Mouse (Mus musculus): ENCODE measurements around the gene Stat2. TPM values are rescaled to one million over a fixed set of nuclear protein-coding genes. Genes with fewer than 3 reads are reported as not detected.

The Stat2 gene
- polyA plus RNA-seq, 1 experiment from 2014 or later = 17.6 TPM

DNA sequence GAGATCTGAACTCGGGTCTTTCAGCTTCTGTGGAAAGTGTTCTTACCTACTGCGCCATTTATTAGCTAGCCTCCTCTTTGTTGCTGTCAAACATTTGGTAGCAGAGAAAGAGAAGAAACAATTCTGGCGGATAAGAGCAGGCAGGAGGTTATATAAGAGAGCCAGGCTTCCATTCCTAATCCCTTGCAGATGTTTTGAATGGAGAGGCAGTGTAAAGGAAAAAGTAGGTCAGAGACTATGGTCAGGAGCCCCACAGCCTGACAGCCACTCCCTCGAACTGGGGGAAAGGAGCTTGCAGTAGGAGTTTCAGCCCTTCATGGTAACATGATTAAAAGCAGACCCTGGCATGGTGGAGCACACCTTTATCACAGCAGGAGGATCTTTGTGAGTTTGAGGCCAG is 34.0 kb upstream of the Stat2 start:
- no peak for ATAC-seq (ENCODE audit: insufficient number of reproducible peaks, insufficient read depth, low FRiP score, low TSS enrichment, low read depth)
- H3K27ac ChIP-seq = peak overlapping the region; percentile 68
- H3K4me1 ChIP-seq (replicated peaks) = peaks cover 30% of the 10 kb centered on the region
- H3K36me3 ChIP-seq = peaks cover 41% of the 10 kb centered on the region
- 32% methylated on average over 4 of the region's 4 CpGs for WGBS
- no peaks in the 10 kb centered on the region for H3K27me3 ChIP-seq
- no peaks in the 10 kb centered on the region for H3K9me3 ChIP-seq
- H3K4me3 ChIP-seq (replicated peaks) = no peak overlapping the region
- H3K9ac ChIP-seq (replicated peaks) = no peak overlapping the region
- no peak overlapping the region for H3K4me2 ChIP-seq

DNA sequence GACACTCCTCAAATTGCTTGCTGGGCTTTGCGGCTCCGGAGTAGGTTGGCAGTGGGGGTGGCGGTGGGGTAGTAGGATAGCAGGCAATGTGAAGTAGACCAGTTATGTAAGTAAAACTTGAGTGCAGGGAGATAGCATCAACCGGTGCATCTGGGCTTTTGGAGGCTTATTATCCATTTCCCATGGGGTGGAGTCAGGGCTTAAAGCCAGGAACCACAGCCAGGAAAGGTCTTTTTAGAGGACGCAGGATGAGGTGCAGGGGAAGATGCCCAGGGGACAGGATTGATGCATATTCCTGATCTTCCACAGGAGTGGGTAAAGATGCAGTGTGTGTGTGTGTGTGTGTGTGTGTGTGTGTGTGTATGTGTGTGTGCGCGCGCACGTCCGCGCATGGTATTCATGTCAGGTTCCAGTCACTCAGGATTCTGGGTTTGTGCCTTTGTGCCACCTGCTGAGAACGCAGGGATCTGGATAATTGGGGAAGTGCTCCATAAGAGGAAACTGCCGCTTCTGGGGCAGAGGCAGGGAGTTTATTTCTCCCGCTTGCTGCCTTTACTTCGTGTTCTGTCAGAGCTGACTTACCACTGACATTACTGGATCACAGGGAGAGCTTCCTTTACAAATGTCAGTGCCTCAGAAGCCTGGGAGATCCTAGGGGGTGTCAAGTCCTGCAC is 32.4 kb upstream of the Stat2 start:
- peaks cover 27% of the 10 kb centered on the region for H3K4me1 ChIP-seq (replicated peaks)
- H3K27ac ChIP-seq = peak overlapping the region; percentile 35; the same call in 1 of the 2 replicates
- H3K9ac ChIP-seq (replicated peaks) = no peak overlapping the region
- ATAC-seq (ENCODE audit: insufficient number of reproducible peaks, insufficient read depth, low FRiP score, low TSS enrichment, low read depth) = no peak
- no peak overlapping the region for H3K4me3 ChIP-seq (replicated peaks)
- H3K4me2 ChIP-seq = no peak overlapping the region
- peaks cover 57% of the 10 kb centered on the region for H3K36me3 ChIP-seq
- H3K27me3 ChIP-seq = no peaks in the 10 kb centered on the region
- WGBS = 78% methylated on average over 15 of the region's 15 CpGs
- no peaks in the 10 kb centered on the region for H3K9me3 ChIP-seq

DNA sequence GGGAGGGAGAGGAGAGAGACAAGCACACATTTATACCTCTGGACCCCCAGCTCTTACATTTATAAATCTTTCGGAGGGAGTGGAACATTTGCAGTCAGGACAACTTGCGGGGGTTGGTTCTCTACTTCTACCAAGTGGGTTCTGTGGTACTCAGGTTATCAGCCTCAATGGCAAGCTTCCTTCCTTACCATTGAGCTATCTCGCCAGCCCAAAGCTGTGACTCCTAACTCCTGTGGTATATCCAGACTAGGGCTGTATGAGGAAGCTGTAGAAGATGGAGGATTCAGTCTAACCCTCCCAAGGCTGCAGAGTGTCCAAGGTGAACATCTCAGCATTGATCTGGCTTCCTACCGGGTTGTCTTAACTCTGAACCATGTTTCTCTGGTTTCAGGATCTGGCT is 31.2 kb upstream of the Stat2 start:
- Histone ChIP-seq H3K36me3 (peaks cover 64% of the 10 kb centered on the region), H3K9ac (replicated peaks) (no peak overlapping the region), H3K27me3 (no peaks in the 10 kb centered on the region), H3K4me1 (replicated peaks) (peaks cover 22% of the 10 kb centered on the region), H3K4me2 (no peak overlapping the region), H3K4me3 (replicated peaks) (no peak overlapping the region), H3K27ac (no peak overlapping the region), H3K9me3 (no peaks in the 10 kb centered on the region)
- WGBS = 93% methylated on average over 4 of the region's 4 CpGs
- ATAC-seq (ENCODE audit: insufficient number of reproducible peaks, insufficient read depth, low FRiP score, low TSS enrichment, low read depth) = no peak

DNA sequence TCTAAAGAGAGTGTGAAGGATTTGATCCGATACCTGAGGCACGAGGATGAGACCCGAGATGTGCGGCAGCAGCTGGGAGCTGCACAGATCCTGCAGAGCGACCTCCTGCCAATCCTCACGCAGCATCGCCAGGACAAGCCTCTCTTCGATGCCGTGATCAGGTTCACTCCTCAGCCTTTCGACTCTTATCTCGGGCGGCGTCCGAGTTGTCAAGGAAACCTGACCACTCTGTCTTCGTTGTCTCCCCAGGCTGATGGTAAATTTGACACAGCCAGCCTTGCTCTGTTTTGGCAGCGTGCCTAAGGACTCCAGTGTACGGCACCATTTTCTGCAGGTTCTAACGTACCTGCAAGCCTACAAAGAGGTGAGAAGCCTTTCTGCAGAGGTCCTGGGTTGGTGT is 30.2 kb upstream of the Stat2 start:
- Histone ChIP-seq H3K4me1 (replicated peaks) (peaks cover 17% of the 10 kb centered on the region), H3K4me2 (no peak overlapping the region), H3K27ac (no peak overlapping the region), H3K4me3 (replicated peaks) (no peak overlapping the region), H3K9ac (replicated peaks) (no peak overlapping the region), H3K36me3 (peaks cover 68% of the 10 kb centered on the region), H3K9me3 (no peaks in the 10 kb centered on the region), H3K27me3 (no peaks in the 10 kb centered on the region)
- WGBS = 95% methylated on average over 18 of the region's 18 CpGs
- no peak for ATAC-seq (ENCODE audit: insufficient number of reproducible peaks, insufficient read depth, low FRiP score, low TSS enrichment, low read depth)

DNA sequence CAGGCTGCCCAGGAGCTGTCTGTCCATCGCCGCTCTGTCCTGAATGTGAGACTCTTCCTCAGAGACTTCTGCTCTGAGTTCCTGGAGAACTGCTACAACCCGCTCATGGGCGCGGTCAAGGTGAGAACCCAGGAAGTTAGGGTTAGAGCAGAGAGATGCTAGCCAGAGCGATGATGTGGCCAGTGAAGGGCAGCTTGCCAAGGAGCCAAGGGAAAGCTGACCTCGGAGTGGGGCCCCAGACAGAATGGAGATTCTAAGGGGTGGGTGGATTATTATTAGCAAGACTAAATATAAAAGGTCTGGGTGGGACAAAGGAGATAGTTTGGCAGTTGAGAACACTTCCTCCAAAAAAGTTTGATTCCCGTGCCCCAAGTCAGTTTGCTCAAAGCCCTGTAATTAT is 27.1 kb upstream of the Stat2 start:
- H3K9me3 ChIP-seq = no peaks in the 10 kb centered on the region
- H3K4me1 ChIP-seq (replicated peaks) = peaks cover 2% of the 10 kb centered on the region; the same call in 1 of the 2 replicates
- H3K4me2 ChIP-seq = no peak overlapping the region
- ATAC-seq (ENCODE audit: insufficient number of reproducible peaks, insufficient read depth, low FRiP score, low TSS enrichment, low read depth) = no peak
- H3K9ac ChIP-seq (replicated peaks) = no peak overlapping the region
- H3K4me3 ChIP-seq (replicated peaks) = no peak overlapping the region
- 96% methylated on average over 8 of the region's 8 CpGs for WGBS
- peaks cover 91% of the 10 kb centered on the region for H3K36me3 ChIP-seq
- H3K27me3 ChIP-seq = no peaks in the 10 kb centered on the region
- no peak overlapping the region for H3K27ac ChIP-seq

DNA sequence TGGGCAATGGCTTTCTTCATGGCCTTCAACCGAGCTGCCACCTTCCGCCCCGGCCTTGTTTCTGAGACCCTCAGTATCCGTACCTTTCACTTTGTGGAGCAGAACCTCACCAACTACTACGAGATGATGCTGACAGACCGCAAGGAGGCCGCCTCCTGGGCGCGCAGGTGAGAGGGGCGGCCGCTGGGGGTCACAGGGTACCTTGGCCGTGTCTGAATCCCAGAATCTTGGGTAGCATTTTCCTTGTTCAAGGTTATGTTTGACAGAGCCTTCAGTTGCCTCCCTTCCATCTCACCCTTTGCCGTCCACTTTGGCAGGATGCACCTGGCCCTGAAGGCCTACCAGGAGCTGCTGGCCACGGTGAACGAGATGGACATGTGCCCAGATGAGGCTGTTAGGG is 26.2 kb upstream of the Stat2 start:
- no peak overlapping the region for H3K9ac ChIP-seq (replicated peaks)
- no peaks in the 10 kb centered on the region for H3K27me3 ChIP-seq
- ATAC-seq (ENCODE audit: insufficient number of reproducible peaks, insufficient read depth, low FRiP score, low TSS enrichment, low read depth) = no peak
- no peak overlapping the region for H3K27ac ChIP-seq
- no peaks in the 10 kb centered on the region for H3K4me1 ChIP-seq (replicated peaks)
- H3K36me3 ChIP-seq = peaks cover 98% of the 10 kb centered on the region
- WGBS = 94% methylated on average over 15 of the region's 15 CpGs
- no peaks in the 10 kb centered on the region for H3K9me3 ChIP-seq
- no peak overlapping the region for H3K4me2 ChIP-seq
- no peak overlapping the region for H3K4me3 ChIP-seq (replicated peaks)

DNA sequence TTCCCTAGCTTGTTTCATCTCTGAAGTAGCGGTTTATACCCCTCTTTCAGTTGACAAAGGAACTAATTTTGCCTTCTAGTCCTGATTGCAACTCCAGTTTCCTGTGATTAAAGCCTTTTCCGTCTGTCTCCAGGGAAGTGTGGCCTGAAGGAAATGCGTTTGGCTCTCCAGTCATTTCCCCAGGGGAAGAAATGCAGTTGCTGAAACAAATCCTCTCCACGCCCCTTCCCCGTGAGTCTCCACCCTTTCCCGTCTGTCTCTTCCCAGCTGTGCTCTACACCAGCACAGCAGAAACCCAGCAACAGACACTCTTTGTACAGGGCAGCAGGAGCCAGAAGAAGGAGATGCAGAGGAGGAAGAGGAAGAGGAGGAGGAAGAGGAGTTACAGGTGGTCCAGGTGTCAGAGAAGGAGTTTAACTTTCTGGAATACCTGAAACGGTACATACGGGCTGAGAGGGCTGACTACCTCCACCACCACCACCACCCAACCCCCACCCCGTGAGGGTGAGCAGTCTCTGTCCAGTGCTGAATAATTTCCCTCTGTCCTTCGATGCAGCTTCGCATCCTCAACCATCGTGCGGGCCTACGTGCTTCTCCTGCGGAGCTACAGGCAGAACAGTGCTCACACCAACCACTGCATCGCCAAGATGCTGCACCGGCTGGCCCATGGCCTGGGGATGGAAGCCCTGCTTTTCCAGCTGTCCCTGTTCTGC is 23.2 kb upstream of the Stat2 start:
- no peaks in the 10 kb centered on the region for H3K27me3 ChIP-seq
- 0 out of 2 replicates have a peak overlapping the region, but pooled peaks have one; percentile 4 for H3K9ac ChIP-seq (replicated peaks)
- WGBS = 82% methylated on average over 17 of the region's 17 CpGs

DNA sequence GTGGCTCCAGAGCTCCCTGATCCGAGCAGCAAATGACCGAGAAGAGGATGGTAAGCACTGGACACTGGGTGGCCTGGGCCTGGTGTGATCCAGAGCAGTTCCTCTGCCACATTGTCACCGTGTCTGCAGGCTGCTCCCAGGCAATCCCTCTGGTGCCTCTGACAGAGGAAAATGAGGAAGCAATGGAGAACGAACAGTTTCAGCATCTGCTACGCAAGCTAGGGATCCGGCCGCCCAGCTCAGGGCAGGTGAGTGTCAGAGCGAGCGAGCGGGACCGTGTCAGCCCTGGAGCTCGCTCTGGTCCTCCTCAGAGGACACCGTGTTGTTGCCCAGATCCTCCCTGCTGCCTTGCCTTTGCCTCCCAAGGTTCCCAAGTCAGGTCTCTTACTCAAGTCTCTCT is 19.8 kb upstream of the Stat2 start:
- Histone ChIP-seq H3K27ac (no peak overlapping the region), H3K36me3 (peaks cover 85% of the 10 kb centered on the region), H3K4me3 (replicated peaks) (no peak overlapping the region), H3K4me1 (replicated peaks) (no peaks in the 10 kb centered on the region), H3K4me2 (no peak overlapping the region), H3K27me3 (no peaks in the 10 kb centered on the region), H3K9me3 (no peaks in the 10 kb centered on the region), H3K9ac (replicated peaks) (no peak overlapping the region)
- ATAC-seq (ENCODE audit: insufficient number of reproducible peaks, insufficient read depth, low FRiP score, low TSS enrichment, low read depth) = no peak
- 92% methylated on average over 13 of the region's 13 CpGs for WGBS

More for the DNA sequence above, 23.2 kb upstream of the Stat2 start:
- Histone ChIP-seq H3K27ac (peak overlapping the region; percentile 60; the same call in 1 of the 2 replicates), H3K36me3 (peaks cover 100% of the 10 kb centered on the region), H3K4me1 (replicated peaks) (no peaks in the 10 kb centered on the region), H3K4me3 (replicated peaks) (no peak overlapping the region), H3K9me3 (no peaks in the 10 kb centered on the region), H3K4me2 (no peak overlapping the region)
- ATAC-seq (ENCODE audit: insufficient number of reproducible peaks, insufficient read depth, low FRiP score, low TSS enrichment, low read depth) = no peak

DNA sequence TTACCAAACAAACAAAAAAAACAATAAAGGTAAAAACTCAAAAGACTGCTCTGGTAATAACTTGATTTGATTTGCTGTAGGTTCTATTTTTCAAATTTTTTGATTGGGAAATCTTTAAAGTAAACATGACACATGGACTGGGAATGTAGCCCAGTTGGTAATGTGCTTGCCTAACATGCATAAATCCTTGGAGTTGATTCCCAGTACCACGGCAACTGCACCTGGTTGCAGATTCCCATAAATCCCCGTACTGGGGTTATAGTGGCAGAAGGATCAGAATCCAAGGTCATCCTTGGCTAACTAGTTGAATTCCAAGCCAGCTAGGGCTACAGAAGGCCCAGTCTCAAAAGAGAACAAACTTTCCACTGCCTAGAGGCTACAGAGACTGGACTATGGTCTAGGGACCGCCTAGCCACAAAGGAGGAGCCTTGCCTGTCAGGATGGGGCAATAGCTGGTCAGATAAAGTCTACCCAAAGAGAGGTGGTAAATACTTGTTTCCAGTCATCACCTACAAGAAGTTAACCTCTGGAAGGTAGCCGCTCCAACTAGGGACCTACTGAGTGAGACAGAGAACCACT is 16.6 kb upstream of the Stat2 start, which contains the start of gene Apon:
Gene Apon, plus strand, starts transcription at position 420 of the 579 bp plus-strand sequence.
- Histone ChIP-seq H3K36me3 (peaks cover 53% of the 10 kb centered on the region), H3K27me3 (no peaks in the 10 kb centered on the region), H3K9me3 (no peaks in the 10 kb centered on the region), H3K9ac (replicated peaks) (no peak within 1 kb of the TSS), H3K4me1 (replicated peaks) (no peaks in the 10 kb centered on the region), H3K4me3 (replicated peaks) (no peak within 1 kb of the TSS), H3K4me2 (no peak within 1 kb of the TSS), H3K27ac (no peak within 1 kb of the TSS)
- no peak for ATAC-seq (ENCODE audit: insufficient number of reproducible peaks, insufficient read depth, low FRiP score, low TSS enrichment, low read depth)
- WGBS = 90% methylated on average over 4 of the region's 4 CpGs

DNA sequence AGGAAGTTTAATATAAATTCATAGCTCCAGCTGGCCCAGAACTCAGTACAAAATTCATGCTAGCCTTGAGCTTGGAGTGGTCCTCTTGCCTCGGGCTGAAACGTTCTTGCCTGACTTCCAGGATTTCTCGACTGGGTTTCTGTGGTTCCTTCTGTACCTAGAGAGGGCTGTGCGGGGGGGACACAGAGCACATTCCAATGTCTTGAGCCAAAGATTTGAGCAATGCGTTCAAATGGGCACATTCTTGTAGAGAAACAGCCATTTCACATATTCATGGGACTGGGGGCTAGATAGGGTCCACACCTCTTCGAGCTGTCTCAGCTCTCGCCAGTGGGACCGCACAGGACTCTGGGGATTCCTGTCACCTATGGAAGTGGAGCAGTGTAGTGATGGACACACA is 14.4 kb upstream of the Stat2 start:
- Histone ChIP-seq H3K4me2 (no peak overlapping the region), H3K9me3 (no peaks in the 10 kb centered on the region), H3K4me1 (replicated peaks) (no peaks in the 10 kb centered on the region), H3K27me3 (no peaks in the 10 kb centered on the region), H3K4me3 (replicated peaks) (no peak overlapping the region), H3K27ac (no peak overlapping the region), H3K36me3 (peaks cover 31% of the 10 kb centered on the region), H3K9ac (replicated peaks) (no peak overlapping the region)
- ATAC-seq (ENCODE audit: insufficient number of reproducible peaks, insufficient read depth, low FRiP score, low TSS enrichment, low read depth) = no peak
- 88% methylated on average over 8 of the region's 8 CpGs for WGBS

DNA sequence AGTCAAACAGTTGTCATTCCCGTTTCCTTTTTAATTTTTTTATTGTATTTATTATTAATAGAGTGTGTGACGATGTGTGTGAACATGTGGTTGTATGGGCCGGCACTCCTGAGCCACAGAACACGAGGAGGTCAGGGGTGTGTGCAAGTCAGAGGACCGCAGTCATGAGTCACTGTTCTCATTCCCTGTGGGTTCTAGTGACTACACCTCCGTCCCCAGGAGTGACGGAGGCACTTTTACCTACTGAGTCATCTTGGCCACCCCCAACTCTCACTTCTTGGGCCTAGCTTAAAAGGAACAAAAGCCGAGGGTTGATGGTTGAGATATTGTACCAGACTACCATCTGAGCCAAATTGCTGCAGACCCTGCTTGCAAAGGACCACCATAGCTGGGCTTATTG is 14.0 kb upstream of the Stat2 start:
- WGBS = 76% methylated on average over 8 of the region's 8 CpGs
- Histone ChIP-seq H3K9ac (replicated peaks) (no peak overlapping the region), H3K27me3 (no peaks in the 10 kb centered on the region), H3K27ac (no peak overlapping the region), H3K4me1 (replicated peaks) (no peaks in the 10 kb centered on the region), H3K36me3 (peaks cover 27% of the 10 kb centered on the region), H3K9me3 (no peaks in the 10 kb centered on the region), H3K4me3 (replicated peaks) (no peak overlapping the region), H3K4me2 (no peak overlapping the region)
- ATAC-seq (ENCODE audit: insufficient number of reproducible peaks, insufficient read depth, low FRiP score, low TSS enrichment, low read depth) = no peak
